Mouse (Mus musculus): ENCODE results near the gene Ksr2.

DNA sequence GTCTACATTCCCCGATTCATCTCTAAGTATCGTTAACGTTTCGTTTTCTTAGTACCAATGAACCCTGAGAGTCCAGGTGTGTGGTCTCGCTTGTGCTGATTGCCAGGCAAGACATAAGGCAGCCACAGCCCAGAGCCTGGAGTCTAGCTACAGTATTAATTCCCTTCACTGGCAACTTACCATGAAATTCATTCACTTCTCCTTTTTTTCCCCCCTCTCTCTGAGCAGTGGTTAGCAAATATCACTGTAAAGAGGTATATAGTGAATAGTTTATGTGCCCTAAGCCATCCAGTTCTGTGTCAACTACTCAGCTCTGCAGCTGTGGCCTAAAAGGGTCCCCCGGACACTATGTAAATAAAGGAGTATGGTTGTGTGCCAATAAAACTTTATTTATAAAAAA is 71.6 kb downstream of the Ksr2 start:
- TF ChIP-seq CTCF (IDR thresholded peaks at IDR 0.05; ENCODE audit: low read depth), result no peak
- TF ChIP-seq EP300 (optimal IDR thresholded peaks at IDR 0.05), result no peak
